Mouse (Mus musculus): ENCODE measurements at regions not wholly inside any gene's neighbourhood (a gene's known extent, or its start where the extent isn't known, plus 50 kb on each side); places are given as distances from the start of the nearest gene placed in this dataset.

GRCm38 (mm10) chr4:106025966-106026637 lies 236.4 kb downstream of the Gm12728 start:
- DNase-seq (ENCODE audit: low spot score in 2 of 2): no peak

DNA sequence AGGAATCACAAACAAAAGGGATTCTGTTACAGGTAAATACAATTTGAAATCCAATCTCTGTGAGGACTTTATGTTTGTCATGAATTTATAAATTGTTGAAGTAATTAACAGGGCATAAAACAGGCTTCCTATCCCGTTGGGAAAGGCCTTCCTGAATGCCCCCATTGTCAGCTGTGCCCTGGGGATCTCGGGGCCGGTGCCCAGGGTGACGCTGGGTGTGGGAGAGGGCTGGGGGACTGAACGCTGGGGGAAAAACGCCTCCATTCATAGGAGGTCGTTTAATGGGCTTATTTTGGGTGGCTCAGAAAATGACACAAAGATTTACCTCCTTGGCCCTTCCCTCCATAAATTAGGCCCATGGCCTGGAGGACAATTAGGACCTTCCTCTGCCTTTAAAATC lies 250.7 kb downstream of the Gm12728 start:
- no peak for DNase-seq (ENCODE audit: low spot score in 2 of 2)

DNA sequence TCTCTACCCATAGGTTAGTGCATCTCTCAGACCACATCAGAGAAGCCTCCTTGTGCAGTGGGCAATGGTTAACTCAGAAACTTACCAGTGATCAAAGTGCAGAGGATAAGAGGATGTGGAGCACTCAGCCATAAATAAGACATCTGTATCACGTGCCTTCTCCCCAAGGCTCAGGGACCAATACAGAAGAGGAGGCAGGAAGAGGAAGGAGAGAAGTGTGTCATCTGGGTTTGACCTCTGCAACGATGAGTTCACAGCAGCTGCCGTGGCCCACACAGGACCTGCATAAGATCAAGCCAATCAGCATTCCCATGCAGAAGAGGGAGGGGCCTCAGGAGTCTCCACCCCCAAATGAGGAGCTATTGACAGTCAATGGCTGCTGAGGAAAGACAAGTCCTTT lies 252.8 kb downstream of the Gm12728 start:
- no peak for DNase-seq (ENCODE audit: low spot score in 2 of 2)

- no peak for DNase-seq (ENCODE audit: low spot score in 2 of 2)
Measured at GRCm38 (mm10) chr4:106043661-106044060, 254.0 kb downstream of the Gm12728 start.

GRCm38 (mm10) chr4:106048053-106048452 lies 258.4 kb downstream of the Gm12728 start:
- DNase-seq (ENCODE audit: low spot score in 2 of 2): no peak

- no peak for DNase-seq (ENCODE audit: low spot score in 2 of 2)
Measured at GRCm38 (mm10) chr4:106048797-106049196, 259.1 kb downstream of the Gm12728 start.

- no peak for DNase-seq (ENCODE audit: low spot score in 2 of 2)
Measured at GRCm38 (mm10) chr4:106049880-106050279, 260.2 kb downstream of the Gm12728 start.

GRCm38 (mm10) chr4:106050297-106050696 lies 260.6 kb downstream of the Gm12728 start:
- DNase-seq (ENCODE audit: low spot score in 2 of 2): no peak

GRCm38 (mm10) chr4:106053496-106053895 lies 262.5 kb upstream of the Usp24 start:
- no peak for DNase-seq (ENCODE audit: low spot score in 2 of 2)

DNA sequence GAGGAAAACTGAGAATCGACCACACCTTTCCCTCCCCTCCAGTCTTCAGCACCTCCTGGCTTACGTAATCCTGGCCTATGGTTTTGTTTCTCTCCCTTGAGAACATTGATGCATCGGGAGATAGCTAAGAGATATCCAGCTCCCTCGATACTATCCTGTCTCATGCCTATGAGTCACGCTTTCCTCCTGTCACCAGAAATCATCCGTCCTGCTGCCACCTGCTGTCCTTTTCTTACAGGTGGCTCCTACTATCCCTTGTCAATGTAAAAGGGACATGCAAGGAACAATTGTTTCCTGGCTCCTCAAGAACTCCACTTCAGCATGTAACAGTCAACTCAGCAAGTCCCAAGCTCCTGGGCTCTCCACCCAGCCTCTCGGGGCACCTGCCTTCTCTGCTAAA lies 261.7 kb upstream of the Usp24 start:
- DNase-seq (ENCODE audit: low spot score in 2 of 2): no peak

GRCm38 (mm10) chr4:106062651-106063050 lies 253.4 kb upstream of the Usp24 start:
- no peak for DNase-seq (ENCODE audit: low spot score in 2 of 2)

- DNase-seq (ENCODE audit: low spot score in 2 of 2): no peak
Measured at GRCm38 (mm10) chr4:106063851-106064382, 252.1 kb upstream of the Usp24 start.

- no peak for DNase-seq (ENCODE audit: low spot score in 2 of 2)
Measured at GRCm38 (mm10) chr4:106067023-106067422, 249.0 kb upstream of the Usp24 start.

GRCm38 (mm10) chr4:106083546-106083945 lies 232.5 kb upstream of the Usp24 start:
- no peak for DNase-seq (ENCODE audit: low spot score in 2 of 2)

- DNase-seq (ENCODE audit: low spot score in 2 of 2): no peak
Measured at GRCm38 (mm10) chr4:106091927-106092675, 223.9 kb upstream of the Usp24 start.

DNA sequence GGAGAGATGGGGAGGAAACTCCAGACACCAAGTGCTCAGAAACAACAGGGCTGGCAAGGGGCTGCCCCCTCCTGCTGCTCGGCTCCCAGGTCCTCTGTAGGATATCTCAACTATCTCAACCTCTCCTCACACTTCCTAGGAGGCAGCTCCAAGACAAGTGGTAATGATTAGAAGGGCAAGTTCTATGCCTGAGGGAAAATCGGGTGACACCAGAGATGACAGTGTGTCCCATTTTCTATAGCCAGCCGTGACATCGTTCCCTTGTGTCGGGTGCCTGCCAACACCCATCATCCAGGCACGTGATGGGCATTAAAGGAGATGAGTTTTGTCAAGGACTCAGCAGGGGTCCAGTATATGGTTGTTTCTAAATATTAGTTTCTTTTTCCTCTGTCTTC lies 223.3 kb upstream of the Usp24 start:
- no peak for DNase-seq (ENCODE audit: low spot score in 2 of 2)

- DNase-seq (ENCODE audit: low spot score in 2 of 2): no peak
Measured at GRCm38 (mm10) chr4:106093252-106093651, 222.8 kb upstream of the Usp24 start.

DNA sequence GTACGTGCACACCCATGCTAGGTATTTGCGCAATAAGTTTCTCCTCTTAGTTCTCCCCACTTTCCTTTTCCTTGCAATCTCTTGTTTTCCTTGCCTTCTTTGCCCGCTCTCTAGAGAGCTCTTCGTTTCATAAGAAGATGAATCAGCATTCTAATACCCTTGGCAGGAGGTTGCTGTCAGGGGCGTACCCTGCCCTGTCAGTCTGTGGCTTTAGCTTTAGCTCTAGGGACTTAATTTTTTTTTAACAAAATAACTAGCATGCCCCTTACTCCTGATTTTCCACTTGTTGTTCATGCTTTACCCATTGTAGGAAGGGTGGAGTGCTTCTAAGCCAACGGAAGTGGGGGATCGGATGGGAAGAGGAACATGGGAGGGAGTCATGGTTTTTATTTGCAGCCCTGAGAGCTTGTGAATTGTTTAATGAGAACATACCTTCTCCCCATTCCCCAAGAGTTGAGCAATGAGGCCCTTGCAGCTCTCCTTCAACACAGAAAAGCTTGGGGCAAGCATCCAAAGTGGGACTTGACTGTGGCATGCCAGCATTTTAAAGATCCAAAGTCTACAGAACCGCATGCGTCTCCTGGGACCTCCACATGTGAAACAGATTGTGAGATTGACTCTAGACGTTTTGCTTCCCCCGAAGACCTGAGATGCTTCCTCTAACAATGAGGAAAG lies 221.0 kb upstream of the Usp24 start:
- no peak for DNase-seq (ENCODE audit: low spot score in 2 of 2)

DNA sequence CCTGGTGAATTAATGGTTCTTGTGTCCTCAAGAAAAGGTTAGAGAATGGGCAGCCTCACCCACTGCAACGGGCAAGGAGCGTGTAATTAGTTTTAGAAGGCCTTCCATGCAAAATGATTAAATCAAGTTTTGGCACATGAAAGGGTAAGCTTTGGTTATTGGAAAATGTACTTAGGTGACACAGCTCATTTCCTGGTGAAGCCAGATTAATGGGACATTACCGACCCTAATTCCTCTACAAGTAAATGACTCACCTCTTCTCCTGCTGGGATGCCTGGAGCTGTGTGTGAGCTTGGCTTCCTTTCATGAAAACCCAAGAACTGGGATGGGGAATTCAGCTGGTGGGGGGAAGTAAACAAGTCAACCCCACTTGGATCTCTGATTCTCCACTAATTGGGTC lies 219.9 kb upstream of the Usp24 start:
- DNase-seq (ENCODE audit: low spot score in 2 of 2): no peak

DNA sequence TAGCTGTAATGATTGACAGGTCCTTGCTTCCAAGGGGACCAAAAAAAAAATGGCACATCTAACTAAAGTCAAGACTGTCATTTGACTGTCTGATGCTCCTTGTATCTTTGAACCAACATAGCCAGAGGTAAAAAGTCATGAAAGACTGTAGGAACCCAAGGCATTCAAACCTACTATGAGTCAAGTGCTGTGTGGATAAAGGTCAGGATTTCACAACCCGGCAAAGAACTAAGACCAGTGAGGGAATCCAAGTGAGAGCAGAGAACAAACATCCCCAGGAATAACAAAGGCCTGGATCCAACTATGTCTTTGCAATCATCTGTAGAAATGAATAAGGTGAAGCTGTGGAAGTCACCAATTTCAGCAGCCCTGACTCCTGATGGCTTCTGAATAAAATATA lies 218.2 kb upstream of the Usp24 start:
- no peak for DNase-seq (ENCODE audit: low spot score in 2 of 2)

- no peak for DNase-seq (ENCODE audit: low spot score in 2 of 2)
Measured at GRCm38 (mm10) chr4:106100211-106101025, 215.6 kb upstream of the Usp24 start.

Measured in layer of hippocampus, postnatal 10 days (tissue).